Comparison of ENCODE assay signal across 8 mouse cellular contexts in the genomic region with DNA sequence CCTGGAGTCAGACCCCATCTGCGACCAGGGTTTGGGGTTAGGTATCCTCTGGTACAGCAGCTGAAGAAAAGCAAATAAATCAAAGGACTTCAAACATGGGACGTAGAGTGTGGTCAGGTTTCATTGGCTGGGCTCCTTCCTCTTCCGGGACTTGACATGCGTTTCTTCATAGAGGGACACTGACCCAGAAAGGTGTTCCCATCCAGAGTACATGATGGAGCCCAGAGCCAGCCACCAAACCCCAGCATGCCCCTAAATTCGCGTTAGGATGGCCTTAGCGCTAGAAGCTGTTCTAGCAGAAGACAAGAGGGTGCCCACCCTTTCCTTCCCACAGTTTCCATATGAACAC. TPM values are rescaled to one million over a fixed set of nuclear protein-coding genes. Genes with fewer than 3 reads are reported as not detected.
A peak's percentile ranks its signal among the peaks of the same experiment; 100 is the strongest.
DNase-seq lines count a peak whose midpoint lies in the region; ATAC-seq and TF ChIP-seq lines count a peak whose summit lies in the region.

No protein-coding gene starts in this region.

- H3K79me2 ChIP-seq in MEL (ENCODE audit: control insufficient read depth, insufficient read depth, low read length, poor library complexity): peaks cover 14% of the 10 kb centered on the region

- TF ChIP-seq CTCF in MEL (IDR thresholded peaks at IDR 0.05 in 2 of 3, conservative IDR thresholded peaks at IDR 0.05 in 1 of 3; ENCODE audit: control insufficient read depth in 1 of 3, insufficient read depth in 1 of 3, low read depth in 2 of 3, low read length in 3 of 3, poor library complexity in 1 of 3, severe bottlenecking in 1 of 3): no peak

- ATAC-seq in heart, embryonic 13.5 days (ENCODE audit: extremely low read depth, insufficient number of reproducible peaks, low FRiP score, low TSS enrichment): no peak
- ATAC-seq in hindbrain, embryonic 11.5 days (ENCODE audit: low FRiP score): no peak
- ATAC-seq in megakaryocyte progenitor cell, adult 5-6 weeks (replicated peaks; ENCODE audit: poor library complexity): peak; percentile 43

- H3K36me3 ChIP-seq in heart, embryonic 13.5 days: peaks cover under 1% of the 10 kb centered on the region; the same call in 1 of the 2 replicates
- H3K36me3 ChIP-seq in MEL (ENCODE audit: control insufficient read depth in 1 of 2, insufficient read depth in 2 of 2, low read length in 2 of 2): peaks cover 0 to 28% of the 10 kb centered on the region in 2 experiments; a peak in 2 of 4 replicates
- H3K36me3 ChIP-seq in hindbrain, embryonic 11.5 days (ENCODE audit: control insufficient read depth, insufficient read depth, low read length): no peaks in the 10 kb centered on the region

- 20% methylated on average over 7 of the region's 7 CpGs for WGBS in heart, embryonic 13.5 days
- WGBS in hindbrain, embryonic 11.5 days: 39% methylated on average over 7 of the region's 7 CpGs

- H3K9ac ChIP-seq in heart, embryonic 13.5 days: peak overlapping the region; percentile 74
- peak overlapping the region; percentile 45 for H3K9ac ChIP-seq in MEL (ENCODE audit: control insufficient read depth, low read depth, low read length, poor library complexity, severe bottlenecking)
- no peak overlapping the region for H3K9ac ChIP-seq in hindbrain, embryonic 11.5 days (ENCODE audit: low read depth, low read length)

- TF ChIP-seq EP300 in MEL (IDR thresholded peaks at IDR 0.05; ENCODE audit: low read depth in 1 of 2, low read length in 2 of 2): no peak; a peak in 1 of 4 replicates

- peak overlapping the region; percentile 93 for H3K4me2 ChIP-seq in heart, embryonic 13.5 days
- H3K4me2 ChIP-seq in hindbrain, embryonic 11.5 days (replicated peaks; ENCODE audit: low read depth, low read length): peak overlapping the region; percentile 98

- TF ChIP-seq RAD21 in MEL (IDR thresholded peaks at IDR 0.05; ENCODE audit: low read depth, low read length): no peak

- no peaks in the 10 kb centered on the region for H3K27me3 ChIP-seq in heart, embryonic 13.5 days (replicated peaks)
- no peaks in the 10 kb centered on the region for H3K27me3 ChIP-seq in MEL (ENCODE audit: control insufficient read depth in 1 of 2, insufficient read depth in 2 of 2, low read length in 2 of 2)
- peaks cover 11% of the 10 kb centered on the region for H3K27me3 ChIP-seq in hindbrain, embryonic 11.5 days (ENCODE audit: control insufficient read depth, insufficient read depth, low read length)

- no peak; a peak in 1 of 4 replicates for TF ChIP-seq POLR2A in MEL (IDR thresholded peaks at IDR 0.05; ENCODE audit: control insufficient read depth in 1 of 2, insufficient read depth in 1 of 2, low read depth in 1 of 2, low read length in 2 of 2, poor library complexity in 1 of 2)

- H3K4me1 ChIP-seq in heart, embryonic 13.5 days: peaks cover 25% of the 10 kb centered on the region
- H3K4me1 ChIP-seq in MEL (ENCODE audit: control insufficient read depth in 1 of 2, insufficient read depth in 2 of 2, low read length in 2 of 2): peaks cover 18 to 29% of the 10 kb centered on the region in 2 experiments
- no peaks in the 10 kb centered on the region for H3K4me1 ChIP-seq in hindbrain, embryonic 11.5 days (replicated peaks; ENCODE audit: control insufficient read depth, insufficient read depth, low read length)

- H3K4me3 ChIP-seq in heart, embryonic 13.5 days: peak overlapping the region; percentile 85
- peak overlapping the region; percentile 69 to 98 for H3K4me3 ChIP-seq in MEL (ENCODE audit: control insufficient read depth in 1 of 2, insufficient read depth in 1 of 2, low read depth in 2 of 2, low read length in 2 of 2)
- H3K4me3 ChIP-seq in hindbrain, embryonic 11.5 days (ENCODE audit: low read depth, low read length): peak overlapping the region; percentile 51; the same call in 1 of the 2 replicates

- H3K9me3 ChIP-seq in heart, embryonic 13.5 days: no peaks in the 10 kb centered on the region
- H3K9me3 ChIP-seq in MEL (replicated peaks; ENCODE audit: insufficient read depth, low read length): no peaks in the 10 kb centered on the region
- no peaks in the 10 kb centered on the region for H3K9me3 ChIP-seq in hindbrain, embryonic 11.5 days (ENCODE audit: control insufficient read depth, low read length)

- 0 out of 2 replicates have a peak overlapping the region, but pooled peaks have one; percentile 43 for H3K27ac ChIP-seq in heart, embryonic 13.5 days (replicated peaks)
- no peak overlapping the region for H3K27ac ChIP-seq in MEL (ENCODE audit: control insufficient read depth, low read depth, low read length)
- no peak overlapping the region for H3K27ac ChIP-seq in hindbrain, embryonic 11.5 days (ENCODE audit: low read depth, low read length)

- no peak for DNase-seq in heart, adult 9 months (ENCODE audit: low spot score in 2 of 2)
- DNase-seq in MEL (ENCODE audit: low read depth, low spot score): no peak
- no peak for DNase-seq in hindbrain, embryonic 11.5 days (ENCODE audit: low spot score)
- DNase-seq in urinary bladder, postnatal 14 days (ENCODE audit: low spot score): no peak
- no peak for DNase-seq in adrenal gland, adult 2 months
- no peak for DNase-seq in layer of hippocampus, adult 9-11 months

TF ChIP-seq in MEL, 35 proteins besides CTCF, POLR2A, EP300 and RAD21:
- TF ChIP-seq ELF1 (IDR thresholded peaks at IDR 0.05; ENCODE audit: low read depth, low read length) (peak; percentile 84), HCFC1 (IDR thresholded peaks at IDR 0.05; ENCODE audit: low read depth, low read length) (peak; percentile 63), RCOR1 (IDR thresholded peaks at IDR 0.05; ENCODE audit: low read depth, low read length) (peak; percentile 45; the same call in 1 of the 2 replicates), NELFE (IDR thresholded peaks at IDR 0.05; ENCODE audit: low read depth, low read length) (peak; percentile 34), MAZ (IDR thresholded peaks at IDR 0.05; ENCODE audit: low read depth, low read length) (no peak), SMC3 (IDR thresholded peaks at IDR 0.05; ENCODE audit: low read depth, low read length) (no peak), GABPA (IDR thresholded peaks at IDR 0.05; ENCODE audit: low read depth, low read length) (no peak), POLR2AphosphoS5 (IDR thresholded peaks at IDR 0.05; ENCODE audit: borderline replicate concordance, low read depth, low read length) (no peak), ZMIZ1 (IDR thresholded peaks at IDR 0.05; ENCODE audit: low read depth, low read length) (peak; percentile 65), CHD2 (IDR thresholded peaks at IDR 0.05; ENCODE audit: low read length) (no peak), USF2 (IDR thresholded peaks at IDR 0.05; ENCODE audit: borderline replicate concordance in 1 of 2, insufficient read depth in 1 of 2, low read depth in 1 of 2, low read length in 2 of 2) (no peak), SIN3A (IDR thresholded peaks at IDR 0.05; ENCODE audit: low read length) (no peak; the same call in 1 of the 2 replicates), TAL1 (IDR thresholded peaks at IDR 0.05; ENCODE audit: low read length) (no peak), MAX (IDR thresholded peaks at IDR 0.05; ENCODE audit: low read length) (peak; percentile 70; the same call in 1 of the 2 replicates), E2F4 (IDR thresholded peaks at IDR 0.05; ENCODE audit: borderline replicate concordance, low read depth, low read length) (no peak), MXI1 (IDR thresholded peaks at IDR 0.05; ENCODE audit: low read depth, low read length) (peak; percentile 62), ETS1 (IDR thresholded peaks at IDR 0.05; ENCODE audit: low read depth, low read length) (no peak), BHLHE40 (IDR thresholded peaks at IDR 0.05; ENCODE audit: borderline replicate concordance, low read depth, low read length) (no peak), UBTF (IDR thresholded peaks at IDR 0.05; ENCODE audit: borderline replicate concordance, insufficient read depth, low read depth, low read length) (no peak), JUND (IDR thresholded peaks at IDR 0.05; ENCODE audit: low read depth, low read length) (no peak)

RNA-seq across cellular contexts. Expression of a gene that starts 0.4 kb away (rescaled TPM):
- 14.6 and 18.8 TPM in 2 replicates for polyA plus RNA-seq in heart, embryonic 13.5 days (2015; fragmentation: Nextera tagmentation; extraction: Ambion mirVana)
- total RNA-seq in MEL (2012; rRNA removed): 22.5 and 27.0 TPM in 2 replicates
- 10 to 100 TPM; 30.6 to 89.4 TPM for polyA plus RNA-seq in MEL (2012; ENCODE audit: insufficient read depth in 1 of 2, insufficient read length in 2 of 2, low read depth in 1 of 2, low replicate concordance in 2 of 2, missing spikeins in 1 of 2)
- 4.3 TPM in 2 replicates for polyA plus RNA-seq in hindbrain, embryonic 11.5 days (2014; fragmentation: Nextera tagmentation; extraction: Ambion mirVana)
- total RNA-seq in megakaryocyte progenitor cell, adult 5-6 weeks (2015): 7.8 and 9.5 TPM in 2 replicates
- total RNA-seq in megakaryocyte progenitor cell, adult 5-6 weeks (2017): 17.6 and 22.2 TPM in 2 replicates
- total RNA-seq in adrenal gland, adult 2 months (2021): 10 to 100 TPM; 12.8 to 14.8 TPM
- polyA plus RNA-seq in adrenal gland, adult 2 months (2012; rRNA removed): 55.1 and 55.3 TPM in 2 replicates

RNA-seq across cellular contexts. Expression of a gene that starts 11.4 kb away (rescaled TPM):
- polyA plus RNA-seq in heart, embryonic 13.5 days (2015; fragmentation: Nextera tagmentation; extraction: Ambion mirVana): 3.9 and 4.9 TPM in 2 replicates
- 7.1 and 7.9 TPM in 2 replicates for total RNA-seq in MEL (2012; rRNA removed)
- polyA plus RNA-seq in MEL (2012; ENCODE audit: insufficient read depth in 1 of 2, insufficient read length in 2 of 2, low read depth in 1 of 2, low replicate concordance in 2 of 2, missing spikeins in 1 of 2): 10 to 100 TPM in 1 of 2 experiments, not detected in 1; 12.0 TPM
- polyA plus RNA-seq in hindbrain, embryonic 11.5 days (2014; fragmentation: Nextera tagmentation; extraction: Ambion mirVana): 10.8 and 12.6 TPM in 2 replicates
- 8.6 and 10.0 TPM in 2 replicates for total RNA-seq in megakaryocyte progenitor cell, adult 5-6 weeks (2015)
- 21.0 and 23.0 TPM in 2 replicates for total RNA-seq in megakaryocyte progenitor cell, adult 5-6 weeks (2017)
- total RNA-seq in adrenal gland, adult 2 months (2021): 10 to 100 TPM; 15.5 to 31.7 TPM
- polyA plus RNA-seq in adrenal gland, adult 2 months (2012; rRNA removed): 14.7 and 15.9 TPM in 2 replicates

RNA-seq across cellular contexts. Expression of a gene that starts 59.3 kb away (rescaled TPM):
- polyA plus RNA-seq in heart, embryonic 13.5 days (2015; fragmentation: Nextera tagmentation; extraction: Ambion mirVana): 143 and 144 TPM in 2 replicates
- total RNA-seq in MEL (2012; rRNA removed): 54.6 and 79.3 TPM in 2 replicates
- 100 to 1,000 TPM in 1 of 2 experiments, not detected in 1; 127 TPM for polyA plus RNA-seq in MEL (2012; ENCODE audit: insufficient read depth in 1 of 2, insufficient read length in 2 of 2, low read depth in 1 of 2, low replicate concordance in 2 of 2, missing spikeins in 1 of 2)
- polyA plus RNA-seq in hindbrain, embryonic 11.5 days (2014; fragmentation: Nextera tagmentation; extraction: Ambion mirVana): 161 and 167 TPM in 2 replicates
- total RNA-seq in megakaryocyte progenitor cell, adult 5-6 weeks (2015): 65.1 and 71.0 TPM in 2 replicates
- 83.9 and 97.8 TPM in 2 replicates for total RNA-seq in megakaryocyte progenitor cell, adult 5-6 weeks (2017)
- 100 to 1,000 TPM; 160 to 168 TPM for total RNA-seq in adrenal gland, adult 2 months (2021)
- polyA plus RNA-seq in adrenal gland, adult 2 months (2012; rRNA removed): 123 and 134 TPM in 2 replicates
